Mouse (Mus musculus) heart, adult 2 months (tissue): Measurements from ENCODE around the gene Tmem179b. TPM values are rescaled to one million over a fixed set of nuclear protein-coding genes. Genes with fewer than 3 reads are reported as not detected.
A peak's percentile ranks its signal among the peaks of the same experiment; 100 is the strongest.

Experiments used
- DNase-seq, 2 experiments: peaks; one replicate each; pipeline ENCODE4 v3.0.0; 2021
- H3K27ac ChIP-seq: fragments of 200-600 bp; 2 replicates; pipeline ENCODE4 v1.8.1; 2022
- H3K27me3 ChIP-seq: fragments of 200-500 bp; 2 replicates; pipeline ENCODE4 v1.6.1; 2012; ENCODE audit warnings: mild to moderate bottlenecking, low read length, inconsistent platforms, mixed read lengths; ENCODE audit not compliant: control insufficient read depth, insufficient read depth
- H3K36me3 ChIP-seq: fragments of 200-500 bp; 2 replicates; pipeline ENCODE4 v1.6.1; 2012; ENCODE audit warnings: low read length, inconsistent platforms; ENCODE audit not compliant: control insufficient read depth, insufficient read depth
- H3K4me1 ChIP-seq: fragments of 200-500 bp; 2 replicates; pipeline ENCODE4 v1.6.1; 2011; ENCODE audit warnings: low read length; ENCODE audit not compliant: control insufficient read depth, insufficient read depth
- H3K4me3 ChIP-seq: fragments of 200-600 bp; 2 replicates; pipeline ENCODE4 v1.8.1; 2022
- H3K79me2 ChIP-seq: fragments of 200-500 bp; replicated peaks from 2 replicates; pipeline ENCODE4 v1.6.1; 2012; ENCODE audit warnings: mild to moderate bottlenecking, inconsistent platforms, low read length, moderate library complexity, mixed read lengths; ENCODE audit not compliant: control insufficient read depth, insufficient read depth
- H3K9ac ChIP-seq: fragments of 200-500 bp; 2 replicates; pipeline ENCODE4 v1.6.1; 2012; ENCODE audit warnings: low read depth, mild to moderate bottlenecking, control low read depth, inconsistent platforms, low read length, mixed read lengths
- CTCF ChIP-seq: fragments of 200-600 bp; IDR thresholded peaks from 2 replicates; pipeline ENCODE4 v1.8.1; 2022; ENCODE audit warnings: antibody characterized with exemption, mild to moderate bottlenecking, moderate library complexity
- EP300 ChIP-seq: fragments of 200-500 bp; IDR thresholded peaks from 2 replicates; pipeline ENCODE4 v1.6.1; 2011; ENCODE audit warnings: low read depth, low read length, control low read depth; ENCODE audit not compliant: insufficient read depth
- POLR2A ChIP-seq: fragments of 200-500 bp; IDR thresholded peaks from 2 replicates; pipeline ENCODE4 v1.6.1; 2011; ENCODE audit warnings: mild to moderate bottlenecking, low read depth, low read length, control low read depth; ENCODE audit not compliant: insufficient read depth
- WGBS: fragments of 180-500 bp; shearing (Covaris S2); methylation state at CpG from one replicate; pipeline ENCODE4 v1.1.7; 2018; 5-methylcytosine and 5-hydroxymethylcytosine counted together
- intact Hi-C: fragments of 180-260 bp; cut with DNase I; formaldehyde crosslinking; loops from one replicate; pipeline ENCODE4 v1.15.1; 2025
- polyA plus RNA-seq: library from polyadenylated mRNA; depleted of rRNA; stranded (reverse); fragments of >200 nt; gene quantifications from 2 replicates; pipeline ENCODE4 v1.2.3, GENCODE M21; 2012
- total RNA-seq, 2 experiments: library from RNA; stranded (reverse); gene quantifications; 2 replicates each; pipeline ENCODE4 v1.2.3; 2021

Gene Tmem179b
- total and polyA plus RNA-seq, 3 experiments, result 14.8 to 44.5 (median 17.1) TPM

- intact Hi-C loops, result loop anchor here (2.0 to 5.0 kb wide), 2 partner anchors 17 to 60 kb away; partner anchors contain the start of genes Tmem179b and Ttc9c
- Histone ChIP-seq H3K27ac (peak overlapping the region; percentile 90), H3K79me2 (peaks cover 7% of the 10 kb centered on the region), H3K4me1 (peaks cover 4% of the 10 kb centered on the region), H3K9ac (peak overlapping the region; percentile 99), H3K27me3 (no peaks in the 10 kb centered on the region), H3K4me3 (peak overlapping the region; percentile 55), H3K36me3 (peaks cover 8% of the 10 kb centered on the region)
- WGBS, result 1% methylated on average over 14 of the region's 14 CpGs
- DNase-seq, result no peak
- no peak for TF ChIP-seq POLR2A
- no peak for TF ChIP-seq EP300
- no peak for TF ChIP-seq CTCF
These were observed 16.7 kb downstream of the Tmem179b start for GRCm38 (mm10) chr19:8757471-8757998.

GRCm38 (mm10) chr19:8756635-8757387 lies 17.5 kb downstream of the Tmem179b start, which contains the start of gene Nxf1:
Nxf1 (plus strand) TSS chr19:8757073.
- H3K4me1 ChIP-seq, result peaks cover 4% of the 10 kb centered on the region

GRCm38 (mm10) chr19:8755652-8756051 lies 18.6 kb downstream of the Tmem179b start:
- Histone ChIP-seq H3K9ac (no peak overlapping the region), H3K4me3 (no peak overlapping the region)
- intact Hi-C loops, result loop anchor here (1.0 to 5.0 kb wide), 3 partner anchors 14 to 62 kb away; partner anchors contain the start of genes Stx5a, Tmem179b and Ttc9c

More at GRCm38 (mm10) chr19:8756635-8757387, 17.5 kb downstream of the Tmem179b start, which contains the start of gene Nxf1:
- DNase-seq, result peak; percentile 95
- H3K4me3 ChIP-seq, result peak within 1 kb of the TSS; percentile 55
- H3K9ac ChIP-seq, result peak within 1 kb of the TSS; percentile 99
- peak within 1 kb of the TSS; percentile 90 for H3K27ac ChIP-seq
- TF ChIP-seq CTCF (no peak), POLR2A (peak; percentile 91)
- intact Hi-C loops, result loop anchor here (1.0 to 5.0 kb wide), 3 partner anchors 16 to 60 kb away; partner anchors contain the start of genes Stx5a, Tmem179b and Ttc9c
- no peaks in the 10 kb centered on the region for H3K27me3 ChIP-seq
- peaks cover 7% of the 10 kb centered on the region for H3K79me2 ChIP-seq
- under 1% methylated on average over 75 of the region's 75 CpGs for WGBS
- H3K36me3 ChIP-seq, result peaks cover 8% of the 10 kb centered on the region

GRCm38 (mm10) chr19:8747368-8747767 lies 26.9 kb downstream of the Tmem179b start:
- H3K27me3 ChIP-seq, result no peaks in the 10 kb centered on the region
- intact Hi-C loops, result no loop called here
- H3K4me1 ChIP-seq, result peaks cover 3% of the 10 kb centered on the region
- TF ChIP-seq POLR2A, result no peak
- peak; percentile 58 for TF ChIP-seq CTCF
- no peak for TF ChIP-seq EP300
- no peak overlapping the region for H3K9ac ChIP-seq
- H3K79me2 ChIP-seq, result peaks cover 3% of the 10 kb centered on the region
- peaks cover 30% of the 10 kb centered on the region for H3K36me3 ChIP-seq
- H3K27ac ChIP-seq, result no peak overlapping the region
- H3K4me3 ChIP-seq, result no peak overlapping the region
- DNase-seq, result no peak
- 83% methylated on average over 2 of the region's 2 CpGs for whole genome bisulfite sequencing

More at GRCm38 (mm10) chr19:8755652-8756051, 18.6 kb downstream of the Tmem179b start:
- 47% methylated on average over 3 of the region's 3 CpGs for WGBS
- H3K36me3 ChIP-seq, result peaks cover 10% of the 10 kb centered on the region
- peaks cover 7% of the 10 kb centered on the region for H3K79me2 ChIP-seq
- no peak overlapping the region for H3K27ac ChIP-seq
- no peaks in the 10 kb centered on the region for H3K27me3 ChIP-seq
- no peak for DNase-seq
- TF ChIP-seq POLR2A, result no peak
- no peak for TF ChIP-seq EP300
- TF ChIP-seq CTCF, result no peak
- H3K4me1 ChIP-seq, result peaks cover 4% of the 10 kb centered on the region

GRCm38 (mm10) chr19:8745382-8745781 lies 28.9 kb downstream of the Tmem179b start:
- intact Hi-C loops, result no loop called here
- Histone ChIP-seq H3K36me3 (peaks cover 28% of the 10 kb centered on the region), H3K79me2 (peaks cover 3% of the 10 kb centered on the region), H3K27ac (no peak overlapping the region), H3K27me3 (no peaks in the 10 kb centered on the region), H3K4me1 (peaks cover 5% of the 10 kb centered on the region), H3K4me3 (no peak overlapping the region), H3K9ac (no peak overlapping the region)
- TF ChIP-seq EP300 (no peak), CTCF (no peak), POLR2A (no peak)
- DNase-seq, result no peak
- WGBS, result 94% methylated on average over 1 of the region's 1 CpGs

GRCm38 (mm10) chr19:8742176-8742575 lies 32.1 kb downstream of the Tmem179b start:
- whole genome bisulfite sequencing, result 6% methylated on average over 14 of the region's 14 CpGs

More at GRCm38 (mm10) chr19:8742176-8742575, 32.1 kb downstream of the Tmem179b start:
- Histone ChIP-seq H3K36me3 (peaks cover 22% of the 10 kb centered on the region), H3K9ac (peak overlapping the region; percentile 74), H3K27ac (peak overlapping the region; percentile 97), H3K4me3 (peak overlapping the region; percentile 99), H3K79me2 (peaks cover 3% of the 10 kb centered on the region), H3K27me3 (no peaks in the 10 kb centered on the region), H3K4me1 (peaks cover 5% of the 10 kb centered on the region)
- TF ChIP-seq POLR2A, result no peak
- no peak for TF ChIP-seq EP300
- TF ChIP-seq CTCF, result no peak
- intact Hi-C loops, result loop anchor here (5.0 kb wide), 1 partner anchor 75 kb away; the partner anchor contains the start of gene Ttc9c
- no peak for DNase-seq
